Mouse (Mus musculus) limb, embryonic 12.5 days (tissue): ENCODE results near the gene Utrn. TPM values are rescaled to one million over a fixed set of nuclear protein-coding genes. Genes with fewer than 3 reads are reported as not detected.

Source experiments
- ATAC-seq: fragments of 200-750 bp; cut with Nextera tagmentation; 2 replicates; pipeline ENCODE4 v1.8.0; 2017; ENCODE audit warnings: low read depth, moderate TSS enrichment; ENCODE audit not compliant: insufficient number of reproducible peaks, insufficient read depth, low FRiP score, low TSS enrichment
- H3K27ac ChIP-seq: fragments of 300-500 bp; sonication (generic); 2 replicates; pipeline ENCODE4 v1.5.1; 2016; ENCODE audit warnings: mild to moderate bottlenecking, moderate library complexity
- H3K27me3 ChIP-seq: fragments of 300-500 bp; sonication (generic); 2 replicates; pipeline ENCODE4 v1.6.1; 2016; ENCODE audit warnings: mild to moderate bottlenecking, moderate library complexity
- H3K36me3 ChIP-seq: fragments of 300-500 bp; sonication (generic); 2 replicates; pipeline ENCODE4 v1.6.1; 2016; ENCODE audit warnings: mild to moderate bottlenecking, moderate library complexity
- H3K4me1 ChIP-seq: fragments of 300-500 bp; sonication (generic); replicated peaks from 2 replicates; pipeline ENCODE4 v1.6.1; 2016
- H3K4me2 ChIP-seq: fragments of 300-500 bp; sonication (generic); 2 replicates; pipeline ENCODE4 v1.6.1; 2016; ENCODE audit warnings: mild to moderate bottlenecking, moderate library complexity
- H3K4me3 ChIP-seq: fragments of 300-500 bp; sonication (generic); replicated peaks from 2 replicates; pipeline ENCODE4 v1.5.1; 2016; ENCODE audit warnings: mild to moderate bottlenecking
- H3K9ac ChIP-seq: fragments of 300-500 bp; sonication (generic); replicated peaks from 2 replicates; pipeline ENCODE4 v1.6.1; 2016; ENCODE audit warnings: mild to moderate bottlenecking, moderate library complexity
- H3K9me3 ChIP-seq: fragments of 300-500 bp; sonication (generic); 2 replicates; pipeline ENCODE4 v1.6.1; 2016; ENCODE audit warnings: mild to moderate bottlenecking, moderate library complexity
- WGBS: fragments of 180-500 bp; shearing (Covaris S2); methylation state at CpG from one replicate; pipeline ENCODE4 v1.1.7; 2016; 5-methylcytosine and 5-hydroxymethylcytosine counted together
- polyA plus RNA-seq: library from polyadenylated mRNA; unstranded; fragments of >200 nt; fragmentation: Nextera tagmentation; extraction: Ambion mirVana; gene quantifications from 2 replicates; pipeline ENCODE4 v1.2.1, GENCODE M21; 2016

Utrn gene
- 59.1 and 62.1 TPM in 2 replicates for polyA plus RNA-seq

GRCm38 (mm10) chr10:12869029-12869671, at the start of gene Utrn:
Gene Utrn (minus strand): TSS chr10:12869365.
- H3K27me3 ChIP-seq, result peaks cover 12% of the 10 kb centered on the region; the same call in 1 of the 2 replicates
- no peaks in the 10 kb centered on the region for H3K9me3 ChIP-seq
- peak within 1 kb of the TSS; percentile 67 for H3K4me3 ChIP-seq
- ATAC-seq, result peak; percentile 83
- H3K27ac ChIP-seq, result peak within 1 kb of the TSS; percentile 93
- H3K4me2 ChIP-seq, result peak within 1 kb of the TSS; percentile 81
- H3K4me1 ChIP-seq, result peaks cover 12% of the 10 kb centered on the region
- H3K9ac ChIP-seq, result peak within 1 kb of the TSS; percentile 85
- no peaks in the 10 kb centered on the region for H3K36me3 ChIP-seq
- under 1% methylated on average over 73 of the region's 77 CpGs for WGBS

GRCm38 (mm10) chr10:12917626-12918025, 48.5 kb upstream of the Utrn start:
- Histone ChIP-seq H3K4me3 (no peak overlapping the region), H3K27ac (no peak overlapping the region), H3K4me1 (no peaks in the 10 kb centered on the region; the same call in 1 of the 2 replicates), H3K36me3 (no peaks in the 10 kb centered on the region), H3K9ac (no peak overlapping the region), H3K4me2 (no peak overlapping the region), H3K9me3 (no peaks in the 10 kb centered on the region), H3K27me3 (no peaks in the 10 kb centered on the region)
- ATAC-seq, result no peak
- WGBS, result 75% methylated on average over 1 of the region's 1 CpGs

- Histone ChIP-seq H3K4me1 (no peaks in the 10 kb centered on the region; the same call in 1 of the 2 replicates), H3K4me2 (no peak overlapping the region), H3K9ac (no peak overlapping the region), H3K9me3 (no peaks in the 10 kb centered on the region), H3K27ac (no peak overlapping the region), H3K27me3 (no peaks in the 10 kb centered on the region), H3K4me3 (no peak overlapping the region), H3K36me3 (no peaks in the 10 kb centered on the region)
- no peak for ATAC-seq
- 88% methylated on average over 6 of the region's 6 CpGs for WGBS
Measured at GRCm38 (mm10) chr10:12916376-12916775, 47.2 kb upstream of the Utrn start.

- no peaks in the 10 kb centered on the region for H3K9me3 ChIP-seq
- no peaks in the 10 kb centered on the region for H3K36me3 ChIP-seq
- no peaks in the 10 kb centered on the region; the same call in 1 of the 2 replicates for H3K4me1 ChIP-seq
- H3K27ac ChIP-seq, result no peak overlapping the region
- H3K9ac ChIP-seq, result no peak overlapping the region
- ATAC-seq, result no peak
- WGBS, result 45% methylated on average over 7 of the region's 7 CpGs
- no peaks in the 10 kb centered on the region for H3K27me3 ChIP-seq
- H3K4me2 ChIP-seq, result no peak overlapping the region
- H3K4me3 ChIP-seq, result no peak overlapping the region
Measured at GRCm38 (mm10) chr10:12915826-12916225, 46.7 kb upstream of the Utrn start.

- no peaks in the 10 kb centered on the region for H3K27me3 ChIP-seq
- H3K9ac ChIP-seq, result no peak overlapping the region
- H3K4me1 ChIP-seq, result no peaks in the 10 kb centered on the region; the same call in 1 of the 2 replicates
- no peak overlapping the region for H3K4me2 ChIP-seq
- no peaks in the 10 kb centered on the region for H3K36me3 ChIP-seq
- no peaks in the 10 kb centered on the region for H3K9me3 ChIP-seq
- H3K4me3 ChIP-seq, result no peak overlapping the region
- no peak overlapping the region for H3K27ac ChIP-seq
- no peak for ATAC-seq
- 94% methylated on average over 1 of the region's 1 CpGs for WGBS
Measured at GRCm38 (mm10) chr10:12914203-12914602, 45.0 kb upstream of the Utrn start.

GRCm38 (mm10) chr10:12911981-12912530, 42.9 kb upstream of the Utrn start:
- Histone ChIP-seq H3K27ac (no peak overlapping the region), H3K4me1 (no peaks in the 10 kb centered on the region; the same call in 1 of the 2 replicates), H3K4me3 (no peak overlapping the region), H3K4me2 (no peak overlapping the region), H3K27me3 (no peaks in the 10 kb centered on the region), H3K9ac (no peak overlapping the region), H3K36me3 (no peaks in the 10 kb centered on the region), H3K9me3 (no peaks in the 10 kb centered on the region)
- 76% methylated on average over 11 of the region's 11 CpGs for WGBS
- ATAC-seq, result no peak

GRCm38 (mm10) chr10:12911451-12911850, 42.3 kb upstream of the Utrn start:
- no peak for ATAC-seq
- no peaks in the 10 kb centered on the region; the same call in 1 of the 2 replicates for H3K4me1 ChIP-seq
- no peak overlapping the region for H3K4me3 ChIP-seq
- no peak overlapping the region for H3K4me2 ChIP-seq
- no peak overlapping the region for H3K27ac ChIP-seq
- H3K27me3 ChIP-seq, result no peaks in the 10 kb centered on the region
- H3K36me3 ChIP-seq, result no peaks in the 10 kb centered on the region
- no peak overlapping the region for H3K9ac ChIP-seq
- no peaks in the 10 kb centered on the region for H3K9me3 ChIP-seq
- 90% methylated on average over 13 of the region's 13 CpGs for WGBS

GRCm38 (mm10) chr10:12909891-12910290, 40.7 kb upstream of the Utrn start:
- Histone ChIP-seq H3K4me2 (no peak overlapping the region), H3K27ac (no peak overlapping the region), H3K9me3 (no peaks in the 10 kb centered on the region), H3K27me3 (no peaks in the 10 kb centered on the region), H3K4me1 (no peaks in the 10 kb centered on the region), H3K9ac (no peak overlapping the region), H3K4me3 (no peak overlapping the region), H3K36me3 (no peaks in the 10 kb centered on the region)
- 96% methylated on average over 2 of the region's 2 CpGs for WGBS
- no peak for ATAC-seq

GRCm38 (mm10) chr10:12909179-12909578, 40.0 kb upstream of the Utrn start:
- Histone ChIP-seq H3K27ac (no peak overlapping the region), H3K4me1 (no peaks in the 10 kb centered on the region), H3K9ac (no peak overlapping the region), H3K9me3 (no peaks in the 10 kb centered on the region), H3K27me3 (no peaks in the 10 kb centered on the region), H3K4me2 (no peak overlapping the region), H3K4me3 (no peak overlapping the region), H3K36me3 (no peaks in the 10 kb centered on the region)
- no peak for ATAC-seq
- WGBS, result 68% methylated on average over 1 of the region's 1 CpGs

- Histone ChIP-seq H3K4me2 (no peak overlapping the region), H3K27me3 (no peaks in the 10 kb centered on the region), H3K4me1 (no peaks in the 10 kb centered on the region), H3K9ac (no peak overlapping the region), H3K9me3 (no peaks in the 10 kb centered on the region), H3K36me3 (no peaks in the 10 kb centered on the region), H3K4me3 (no peak overlapping the region), H3K27ac (no peak overlapping the region)
- no peak for ATAC-seq
- 58% methylated on average over 5 of the region's 5 CpGs for WGBS
Measured at GRCm38 (mm10) chr10:12904140-12904528, 35.0 kb upstream of the Utrn start.

- Histone ChIP-seq H3K9me3 (no peaks in the 10 kb centered on the region), H3K27me3 (no peaks in the 10 kb centered on the region), H3K9ac (no peak overlapping the region)
Measured at GRCm38 (mm10) chr10:12903440-12904139, 34.4 kb upstream of the Utrn start.

More at GRCm38 (mm10) chr10:12903440-12904139, 34.4 kb upstream of the Utrn start:
- H3K36me3 ChIP-seq, result no peaks in the 10 kb centered on the region
- H3K4me3 ChIP-seq, result no peak overlapping the region
- ATAC-seq, result no peak
- no peak overlapping the region for H3K4me2 ChIP-seq
- no peaks in the 10 kb centered on the region for H3K4me1 ChIP-seq
- WGBS, result 90% methylated on average over 5 of the region's 5 CpGs
- no peak overlapping the region for H3K27ac ChIP-seq
